Mouse (Mus musculus) forebrain, embryonic 15.5 days (tissue): ENCODE results near the gene Exoc5. TPM values are rescaled to one million over a fixed set of nuclear protein-coding genes. Genes with fewer than 3 reads are reported as not detected.

Source experiments
- ATAC-seq: fragments of 200-750 bp; cut with Nextera tagmentation; replicated peaks from 2 replicates; pipeline ENCODE4 v1.8.0; 2017; ENCODE audit warnings: mild to moderate bottlenecking, moderate TSS enrichment, moderate library complexity
- H3K27ac ChIP-seq: fragments of 300-500 bp; sonication (generic); replicated peaks from 2 replicates; pipeline ENCODE4 v1.5.1; 2015; ENCODE audit warnings: mild to moderate bottlenecking, inconsistent platforms
- H3K27me3 ChIP-seq: fragments of 300-500 bp; sonication (generic); 2 replicates; pipeline ENCODE4 v1.6.1; 2015; ENCODE audit warnings: inconsistent platforms
- H3K36me3 ChIP-seq: fragments of 300-500 bp; sonication (generic); 2 replicates; pipeline ENCODE4 v1.6.1; 2015; ENCODE audit warnings: mild to moderate bottlenecking, inconsistent platforms
- H3K4me1 ChIP-seq: fragments of 300-500 bp; sonication (generic); 2 replicates; pipeline ENCODE4 v1.6.1; 2015; ENCODE audit warnings: inconsistent platforms
- H3K4me2 ChIP-seq: fragments of 300-500 bp; sonication (generic); replicated peaks from 2 replicates; pipeline ENCODE4 v1.6.1; 2015; ENCODE audit warnings: mild to moderate bottlenecking, inconsistent platforms
- H3K4me3 ChIP-seq: fragments of 300-500 bp; sonication (generic); 2 replicates; pipeline ENCODE4 v1.5.1; 2015; ENCODE audit warnings: mild to moderate bottlenecking, inconsistent platforms
- H3K9ac ChIP-seq: fragments of 300-500 bp; sonication (generic); replicated peaks from 2 replicates; pipeline ENCODE4 v1.6.1; 2015; ENCODE audit warnings: mild to moderate bottlenecking, inconsistent platforms
- H3K9me3 ChIP-seq: fragments of 300-500 bp; sonication (generic); 2 replicates; pipeline ENCODE4 v1.6.1; 2016; ENCODE audit warnings: inconsistent platforms
- WGBS: fragments of 180-500 bp; shearing (Covaris S2); methylation state at CpG from one replicate; pipeline ENCODE4 v1.1.7; 2015; ENCODE audit warnings: mixed read lengths; 5-methylcytosine and 5-hydroxymethylcytosine counted together
- polyA plus RNA-seq: library from polyadenylated mRNA; unstranded; fragments of >200 nt; fragmentation: Nextera tagmentation; extraction: Ambion mirVana; gene quantifications from 2 replicates; pipeline ENCODE4 v1.2.1, GENCODE M21; 2015

Exoc5 gene
- polyA plus RNA-seq, 1 experiment from 2014 or later = 80.8 TPM

GRCm38 (mm10) chr14:49065529-49066273 is 752 bp downstream of the Exoc5 start, which contains the start of gene Ap5m1:
Gene Ap5m1 (plus strand): TSS chr14:49066097.
- Histone ChIP-seq H3K4me2 (peak within 1 kb of the TSS; percentile 82), H3K9me3 (no peaks in the 10 kb centered on the region)

GRCm38 (mm10) chr14:49063838-49064237 is 2.6 kb downstream of the Exoc5 start:
- H3K9ac ChIP-seq = no peak overlapping the region
- H3K4me1 ChIP-seq = peaks cover 33% of the 10 kb centered on the region
- H3K9me3 ChIP-seq = no peaks in the 10 kb centered on the region
- no peak overlapping the region for H3K4me3 ChIP-seq
- no peak overlapping the region; the same call in 1 of the 2 replicates for H3K4me2 ChIP-seq
- no peak overlapping the region for H3K27ac ChIP-seq
- H3K36me3 ChIP-seq = no peaks in the 10 kb centered on the region
- no peak for ATAC-seq
- no peaks in the 10 kb centered on the region for H3K27me3 ChIP-seq
- 88% methylated on average over 2 of the region's 2 CpGs for WGBS

More at GRCm38 (mm10) chr14:49065529-49066273, 752 bp downstream of the Exoc5 start, which contains the start of gene Ap5m1:
- WGBS = under 1% methylated on average over 60 of the region's 62 CpGs
- H3K36me3 ChIP-seq = no peaks in the 10 kb centered on the region
- no peaks in the 10 kb centered on the region for H3K27me3 ChIP-seq
- peak within 1 kb of the TSS; percentile 92 for H3K4me3 ChIP-seq
- H3K4me1 ChIP-seq = peaks cover 33% of the 10 kb centered on the region
- peak within 1 kb of the TSS; percentile 99 for H3K27ac ChIP-seq
- peak; percentile 74 for ATAC-seq
- H3K9ac ChIP-seq = peak within 1 kb of the TSS; percentile 99

GRCm38 (mm10) chr14:49049492-49049891 is 17.0 kb downstream of the Exoc5 start:
- Histone ChIP-seq H3K27ac (no peak overlapping the region), H3K4me1 (0 out of 2 replicates have a peak, but pooled peaks cover 3% of the 10 kb centered on the region), H3K4me2 (no peak overlapping the region), H3K9me3 (no peaks in the 10 kb centered on the region), H3K9ac (no peak overlapping the region), H3K4me3 (no peak overlapping the region), H3K36me3 (peaks cover 8% of the 10 kb centered on the region; the same call in 1 of the 2 replicates), H3K27me3 (no peaks in the 10 kb centered on the region)
- no peak for ATAC-seq

DNA sequence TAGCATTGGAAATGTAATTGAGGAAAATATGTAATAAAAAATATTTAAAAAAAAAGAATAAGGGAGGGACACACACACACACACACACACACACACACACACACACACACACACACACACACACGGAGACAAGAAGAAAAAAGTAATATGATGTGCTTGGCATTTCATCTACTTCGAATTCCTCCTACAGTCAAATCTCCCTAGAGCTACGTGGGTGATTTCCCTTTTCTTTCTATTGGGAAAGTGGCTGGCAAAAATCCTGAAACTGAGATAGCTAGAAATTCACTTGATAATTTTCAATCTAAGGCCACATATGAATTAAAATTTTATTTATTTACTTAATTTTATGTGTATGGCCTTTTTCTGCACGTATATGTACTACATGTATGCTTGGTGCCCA is 20.8 kb downstream of the Exoc5 start:
- Histone ChIP-seq H3K9ac (no peak overlapping the region), H3K27me3 (no peaks in the 10 kb centered on the region), H3K4me1 (no peaks in the 10 kb centered on the region), H3K36me3 (peaks cover 4% of the 10 kb centered on the region; the same call in 1 of the 2 replicates), H3K4me2 (no peak overlapping the region), H3K27ac (no peak overlapping the region), H3K4me3 (no peak overlapping the region), H3K9me3 (no peaks in the 10 kb centered on the region)
- 92% methylated on average over 4 of the region's 4 CpGs for WGBS
- no peak for ATAC-seq

- WGBS = 89% methylated on average over 5 of the region's 5 CpGs
These were observed 37.5 kb downstream of the Exoc5 start for GRCm38 (mm10) chr14:49028991-49029390.

GRCm38 (mm10) chr14:49027779-49028368 is 38.6 kb downstream of the Exoc5 start:
- Histone ChIP-seq H3K4me2 (no peak overlapping the region), H3K36me3 (peaks cover 18% of the 10 kb centered on the region), H3K4me3 (no peak overlapping the region), H3K4me1 (no peaks in the 10 kb centered on the region), H3K27me3 (no peaks in the 10 kb centered on the region), H3K27ac (no peak overlapping the region), H3K9ac (no peak overlapping the region), H3K9me3 (no peaks in the 10 kb centered on the region)
- ATAC-seq = no peak; the same call in 1 of the 2 replicates
- WGBS = 57% methylated on average over 3 of the region's 3 CpGs

More at GRCm38 (mm10) chr14:49028991-49029390, 37.5 kb downstream of the Exoc5 start:
- no peaks in the 10 kb centered on the region for H3K4me1 ChIP-seq
- no peaks in the 10 kb centered on the region for H3K9me3 ChIP-seq
- H3K4me2 ChIP-seq = no peak overlapping the region
- H3K4me3 ChIP-seq = no peak overlapping the region
- H3K27me3 ChIP-seq = no peaks in the 10 kb centered on the region
- H3K36me3 ChIP-seq = peaks cover 22% of the 10 kb centered on the region
- no peak overlapping the region for H3K9ac ChIP-seq
- H3K27ac ChIP-seq = no peak overlapping the region
- no peak for ATAC-seq

GRCm38 (mm10) chr14:49027040-49027778 is 39.2 kb downstream of the Exoc5 start:
- no peak for ATAC-seq
- Histone ChIP-seq H3K4me2 (no peak overlapping the region), H3K4me3 (no peak overlapping the region), H3K36me3 (peaks cover 18% of the 10 kb centered on the region), H3K4me1 (no peaks in the 10 kb centered on the region), H3K9me3 (no peaks in the 10 kb centered on the region), H3K27me3 (no peaks in the 10 kb centered on the region), H3K9ac (no peak overlapping the region), H3K27ac (no peak overlapping the region)
- WGBS = 90% methylated on average over 6 of the region's 6 CpGs

DNA sequence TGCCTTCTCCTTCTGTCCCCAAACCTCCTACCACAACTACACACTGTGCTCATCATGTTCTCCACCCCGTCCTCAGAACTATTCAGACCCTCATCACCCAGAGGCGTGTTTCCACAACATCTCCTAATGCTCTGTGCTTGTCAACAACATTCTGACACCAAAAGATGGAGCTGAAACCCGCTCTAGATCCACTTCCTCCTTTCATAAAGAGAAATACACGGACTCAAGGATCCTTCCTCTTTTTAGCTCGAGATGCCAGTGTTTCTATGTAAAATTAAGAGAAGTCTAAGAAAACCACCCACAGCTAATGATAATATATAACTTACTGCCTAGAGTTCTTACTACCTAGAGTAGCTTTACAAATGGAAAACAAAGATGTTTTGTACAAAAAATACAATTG is 46.7 kb downstream of the Exoc5 start:
- no peak overlapping the region for H3K9ac ChIP-seq
- H3K36me3 ChIP-seq = peaks cover 30% of the 10 kb centered on the region
- no peak overlapping the region for H3K4me2 ChIP-seq
- H3K27me3 ChIP-seq = no peaks in the 10 kb centered on the region
- H3K27ac ChIP-seq = no peak overlapping the region
- ATAC-seq = no peak
- no peaks in the 10 kb centered on the region for H3K4me1 ChIP-seq
- H3K9me3 ChIP-seq = no peaks in the 10 kb centered on the region
- no peak overlapping the region for H3K4me3 ChIP-seq
- 93% methylated on average over 5 of the region's 5 CpGs for WGBS

DNA sequence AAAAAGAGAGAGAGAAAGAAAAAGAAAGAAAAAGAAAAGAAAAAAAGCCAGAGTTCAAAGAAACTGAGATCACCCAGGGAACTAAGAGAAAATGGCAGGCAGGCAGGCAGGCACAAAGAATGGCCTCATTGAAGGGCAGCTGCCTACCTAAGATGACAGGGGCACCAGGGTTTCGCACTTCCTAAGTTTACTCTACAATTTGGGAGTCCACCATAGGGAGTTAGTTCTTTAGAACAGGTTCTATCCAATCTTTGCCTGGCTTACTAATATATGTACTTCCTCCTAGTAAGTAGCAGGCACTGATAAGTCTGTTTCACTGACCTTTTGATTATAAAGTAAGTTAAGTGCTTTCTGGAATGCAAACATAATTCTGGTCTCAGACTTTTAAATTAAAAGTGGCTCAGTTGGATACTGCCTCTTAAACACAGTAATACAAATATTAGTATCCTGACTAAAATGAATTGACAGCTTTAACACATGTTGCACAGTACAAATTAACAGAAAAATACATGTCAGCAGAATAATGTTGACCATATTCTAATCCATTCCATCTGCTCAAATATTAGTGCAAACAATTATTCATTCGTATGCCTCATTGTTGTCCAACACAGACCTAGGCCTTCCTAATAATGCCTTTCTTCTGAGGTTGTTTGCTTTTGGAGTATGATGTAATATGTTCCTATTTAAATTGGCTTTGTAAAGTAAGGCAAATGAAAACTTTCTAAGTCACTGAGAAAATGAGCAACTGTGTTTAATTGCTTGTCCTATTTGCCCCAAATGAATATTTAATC is 57.9 kb downstream of the Exoc5 start:
- Histone ChIP-seq H3K9ac (no peak overlapping the region), H3K4me1 (no peaks in the 10 kb centered on the region), H3K27ac (no peak overlapping the region), H3K36me3 (no peaks in the 10 kb centered on the region), H3K27me3 (no peaks in the 10 kb centered on the region), H3K9me3 (no peaks in the 10 kb centered on the region), H3K4me3 (no peak overlapping the region), H3K4me2 (no peak overlapping the region)
- 74% methylated on average over 2 of the region's 2 CpGs for WGBS
- ATAC-seq = no peak

GRCm38 (mm10) chr14:49007979-49008378 is 58.5 kb downstream of the Exoc5 start:
- no peak overlapping the region for H3K4me3 ChIP-seq
- no peaks in the 10 kb centered on the region for H3K27me3 ChIP-seq
- ATAC-seq = no peak
- H3K4me1 ChIP-seq = no peaks in the 10 kb centered on the region
- H3K9ac ChIP-seq = no peak overlapping the region
- 90% methylated on average over 2 of the region's 2 CpGs for WGBS
- no peak overlapping the region for H3K4me2 ChIP-seq
- no peak overlapping the region for H3K27ac ChIP-seq
- H3K36me3 ChIP-seq = no peaks in the 10 kb centered on the region
- H3K9me3 ChIP-seq = no peaks in the 10 kb centered on the region

GRCm38 (mm10) chr14:49001655-49002054 is 64.8 kb downstream of the Exoc5 start:
- H3K36me3 ChIP-seq = no peaks in the 10 kb centered on the region
- no peak overlapping the region for H3K4me3 ChIP-seq
- H3K4me2 ChIP-seq = no peak overlapping the region
- no peaks in the 10 kb centered on the region for H3K27me3 ChIP-seq
- H3K4me1 ChIP-seq = no peaks in the 10 kb centered on the region
- H3K9ac ChIP-seq = no peak overlapping the region
- 74% methylated on average over 3 of the region's 3 CpGs for WGBS
- H3K9me3 ChIP-seq = no peaks in the 10 kb centered on the region
- ATAC-seq = no peak
- H3K27ac ChIP-seq = no peak overlapping the region
